Mouse (Mus musculus) right cerebral cortex, adult 2 months (tissue): ENCODE measurements at regions not wholly inside any gene's neighbourhood (a gene's known extent, or its start where the extent isn't known, plus 50 kb on each side); places are given as distances from the start of the nearest gene placed in this dataset.
A peak's percentile ranks its signal among the peaks of the same experiment; 100 is the strongest.

Experiments
- DNase-seq, 2 experiments: peaks; one replicate each; pipeline ENCODE4 v3.0.0; 2021 to 2022; ENCODE audit warnings: low spot score in 2 of 2

DNA sequence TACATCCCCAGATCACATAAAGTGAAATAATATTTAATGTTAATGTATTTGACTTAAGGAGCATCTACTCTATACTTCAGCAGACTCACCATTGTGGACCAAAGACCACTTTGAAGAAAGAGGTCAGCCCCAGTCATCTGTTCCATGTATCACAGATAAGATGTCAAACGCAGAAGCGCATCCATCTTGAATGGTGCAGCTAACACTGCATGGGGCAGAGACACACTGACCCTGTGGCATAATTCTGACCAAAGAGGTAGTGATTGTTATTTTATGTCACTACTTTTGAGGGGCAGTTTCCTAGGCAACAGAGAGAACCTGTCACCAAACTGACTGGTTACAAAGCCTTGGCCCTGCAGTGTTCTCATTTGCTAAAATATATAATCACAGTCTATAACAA is 97.8 kb upstream of the Tmtc1 start:
- DNase-seq: no peak

GRCm38 (mm10) chr6:148539207-148539960 is 95.2 kb upstream of the Tmtc1 start:
- no peak for DNase-seq

DNA sequence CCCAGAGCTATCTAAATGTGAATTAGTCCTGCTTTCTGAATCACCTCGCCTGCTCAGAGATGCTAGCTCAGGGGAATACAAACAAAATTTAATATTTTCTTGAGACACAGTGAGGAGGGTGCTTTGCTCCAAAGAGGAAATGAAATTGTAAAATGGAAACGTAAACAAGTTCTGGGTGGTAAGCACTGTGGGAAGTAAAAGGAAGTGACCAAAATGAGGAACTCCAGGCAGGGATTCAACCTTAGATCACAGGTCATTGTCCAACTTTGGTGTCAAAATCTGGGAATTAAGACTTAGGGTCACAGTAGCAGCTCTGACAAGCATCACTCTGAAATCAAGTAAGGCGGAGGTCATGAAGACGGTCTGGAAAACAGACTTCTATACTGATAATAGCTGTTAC is 90.2 kb upstream of the Tmtc1 start:
- no peak for DNase-seq

DNA sequence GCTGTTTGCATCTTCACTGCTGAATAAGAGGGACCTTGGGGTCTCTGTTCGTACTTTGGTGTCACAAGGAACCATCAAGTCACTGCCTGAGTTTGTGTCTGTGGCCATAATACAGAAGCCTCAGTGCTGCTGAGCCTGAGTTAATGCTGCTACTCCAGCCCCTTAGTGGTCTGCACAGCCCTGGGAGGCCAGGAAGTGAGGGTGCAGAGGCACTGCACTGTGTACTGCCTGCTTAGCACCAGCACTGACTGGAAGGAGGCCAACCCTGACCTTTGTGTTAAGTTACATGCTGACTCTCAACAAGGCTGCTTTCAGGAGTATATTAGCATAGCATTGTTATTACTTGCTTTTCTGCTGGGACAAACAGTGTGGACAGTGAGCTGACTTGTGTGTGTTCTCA is 86.9 kb upstream of the Tmtc1 start:
- no peak for DNase-seq

GRCm38 (mm10) chr6:148528611-148529010 is 84.4 kb upstream of the Tmtc1 start:
- DNase-seq: no peak

- peak in 1 of 2 experiments; percentile 12 for DNase-seq
These were observed 78.7 kb upstream of the Tmtc1 start for GRCm38 (mm10) chr6:148522893-148523292.

DNA sequence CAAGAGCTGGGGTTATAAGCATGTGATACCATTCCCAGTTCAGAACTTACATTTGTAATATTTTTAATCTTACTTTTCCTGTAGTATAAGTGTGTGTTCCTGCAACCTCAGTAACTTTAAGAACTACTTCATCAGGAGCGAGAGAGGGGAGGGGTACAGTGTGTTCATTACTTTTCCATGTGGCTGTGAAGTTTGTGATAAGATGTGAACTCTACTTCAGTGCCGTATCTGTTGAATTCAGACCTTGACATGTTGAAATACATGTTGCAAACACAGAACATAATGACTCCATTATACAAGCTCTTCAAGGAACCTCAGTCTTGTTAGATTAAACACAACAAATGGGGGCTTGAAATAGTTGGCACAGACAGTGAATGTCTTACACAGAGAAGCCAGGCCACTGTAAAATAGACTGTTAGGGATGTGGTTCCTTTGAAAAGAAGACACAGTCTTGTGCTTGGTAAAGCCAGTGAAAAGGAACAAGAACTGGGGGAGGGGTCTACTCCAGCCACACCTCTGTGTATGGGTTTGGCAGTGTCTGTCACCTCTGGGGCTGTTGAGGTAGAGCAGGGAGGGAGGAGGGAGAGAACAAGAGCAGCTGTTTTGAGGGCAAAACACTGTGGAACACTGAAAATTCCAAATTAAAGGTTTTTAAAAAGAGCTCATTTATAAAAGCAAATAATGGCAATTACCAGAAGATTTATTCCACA is 73.5 kb upstream of the Tmtc1 start:
- no peak for DNase-seq

GRCm38 (mm10) chr6:148516654-148517053 is 72.5 kb upstream of the Tmtc1 start:
- no peak for DNase-seq

DNA sequence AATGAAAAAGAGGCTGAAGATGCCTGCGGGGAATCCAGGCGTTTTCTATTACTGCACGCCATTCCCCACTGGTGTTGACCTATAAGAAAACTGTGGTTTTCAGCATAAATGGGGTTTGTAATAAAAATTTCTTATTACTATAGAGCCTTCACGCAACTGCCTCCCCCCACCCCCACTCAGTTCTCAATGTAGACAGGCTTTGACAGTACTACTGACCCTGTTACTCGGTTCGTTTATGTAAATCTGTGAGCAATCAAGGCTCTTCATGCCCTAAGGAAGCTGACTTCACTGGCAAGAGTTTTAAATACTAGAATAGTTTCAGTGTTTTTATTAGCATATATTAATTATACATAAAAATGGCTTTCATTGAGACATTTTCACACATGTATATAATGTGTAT is 70.9 kb upstream of the Tmtc1 start:
- no peak for DNase-seq

GRCm38 (mm10) chr6:148514645-148515044 is 70.5 kb upstream of the Tmtc1 start:
- no peak for DNase-seq

GRCm38 (mm10) chr6:148514124-148514523 is 69.9 kb upstream of the Tmtc1 start:
- peak; percentile 24 to 47 for DNase-seq

DNA sequence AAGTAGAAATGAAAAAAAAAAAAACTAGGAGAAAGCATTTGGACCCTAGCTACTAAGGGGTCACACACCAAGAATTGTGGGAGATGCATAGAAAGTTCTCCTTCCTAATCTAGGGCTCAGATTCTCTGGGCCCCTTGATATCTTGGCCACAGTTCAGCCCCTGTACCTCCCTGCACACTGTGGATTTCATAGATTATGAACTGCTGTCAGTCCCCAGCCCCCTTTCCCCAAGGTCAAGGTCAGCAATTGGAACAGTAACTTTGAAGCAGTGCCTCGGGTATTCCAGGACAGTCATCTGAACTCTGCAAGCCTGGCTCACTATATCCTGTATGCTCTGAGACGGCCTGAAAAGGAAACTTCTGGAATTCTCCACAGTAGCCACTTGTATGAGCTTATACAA is 68.9 kb upstream of the Tmtc1 start:
- DNase-seq: no peak

DNA sequence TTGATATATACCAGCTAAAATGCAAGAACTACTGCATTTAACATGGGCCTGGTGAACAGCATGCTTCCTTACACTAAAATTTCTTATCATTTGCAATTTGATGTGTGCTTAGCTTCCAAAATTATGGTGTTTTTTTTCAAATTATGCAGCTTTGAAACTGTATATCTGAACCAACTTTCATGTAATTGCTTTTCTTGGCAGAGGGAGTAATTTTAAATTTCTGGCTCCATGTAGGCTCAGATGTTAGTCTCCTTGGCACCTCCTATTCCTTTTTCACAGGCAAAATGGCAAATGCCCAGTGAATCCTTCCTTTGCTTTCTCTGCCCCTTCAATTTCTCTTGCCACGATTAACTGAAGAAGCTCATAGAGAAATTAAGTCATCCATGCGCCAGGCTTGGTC is 61.1 kb upstream of the Tmtc1 start:
- no peak for DNase-seq

DNA sequence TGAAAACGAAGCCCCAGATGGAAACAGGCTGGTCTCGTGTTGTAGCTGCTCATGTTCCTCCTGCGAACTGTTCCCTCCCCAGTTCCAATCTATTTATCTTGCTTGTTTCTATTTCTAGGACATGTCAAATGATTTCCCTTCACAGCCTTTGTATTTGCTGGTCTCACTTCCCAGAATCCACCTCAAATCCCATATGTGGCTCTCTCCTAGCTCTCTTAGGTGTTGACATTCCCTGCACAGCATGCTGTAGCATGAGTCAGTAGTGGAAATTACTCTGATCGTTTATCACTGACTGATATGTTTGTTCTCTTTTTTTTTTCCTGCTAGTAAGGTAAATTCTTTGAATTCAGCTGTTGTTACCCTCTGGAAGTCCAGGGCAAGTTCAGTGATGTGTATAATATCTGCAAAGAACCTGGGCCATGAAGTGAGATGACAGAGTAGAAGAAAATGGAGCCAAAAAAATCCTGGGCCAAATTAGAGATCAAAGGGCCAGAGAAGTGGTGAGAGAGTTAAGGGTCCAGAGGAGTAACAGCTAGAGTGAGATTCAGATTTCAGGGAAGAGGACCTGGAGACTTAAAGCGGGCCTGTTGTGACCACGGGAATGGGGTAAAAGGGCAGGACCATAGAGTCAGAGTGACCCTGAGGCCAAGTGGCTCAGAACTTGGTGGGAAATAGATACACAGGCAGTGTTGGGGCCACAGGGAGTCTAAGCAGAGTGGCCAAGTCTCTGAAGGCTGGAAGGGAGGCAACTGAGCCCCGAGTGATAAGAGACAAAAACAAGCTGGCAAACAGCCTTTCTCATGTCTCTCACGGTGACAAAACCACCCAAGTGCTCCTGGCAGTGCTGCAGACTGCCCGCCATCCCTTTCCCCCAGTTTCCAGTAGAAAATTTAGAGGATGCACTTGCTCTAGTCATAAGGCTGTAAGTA is 56.3 kb upstream of the Tmtc1 start:
- no peak for DNase-seq
